Comparison of ENCODE assay signal across 8 mouse cellular contexts in genomic region chr7:19461488-19461887, GRCm38 (mm10). TPM values are rescaled to one million over a fixed set of nuclear protein-coding genes. Genes with fewer than 3 reads are reported as not detected.
DNase-seq lines count a peak whose midpoint lies in the region; ATAC-seq and TF ChIP-seq lines count a peak whose summit lies in the region.

No protein-coding gene starts in this region.

- H3K36me3 ChIP-seq in midbrain, embryonic 11.5 days (ENCODE audit: control insufficient read depth, insufficient read depth, low read length): no peaks in the 10 kb centered on the region
- H3K36me3 ChIP-seq in midbrain, embryonic 15.5 days (replicated peaks): no peaks in the 10 kb centered on the region
- H3K36me3 ChIP-seq in forebrain, postnatal 0 days (ENCODE audit: insufficient read depth): 0 out of 2 replicates have a peak, but pooled peaks cover under 1% of the 10 kb centered on the region
- no peaks in the 10 kb centered on the region for H3K36me3 ChIP-seq in liver, embryonic 11.5 days (ENCODE audit: control insufficient read depth, insufficient read depth, low read length)

- no peaks in the 10 kb centered on the region; the same call in 1 of the 2 replicates for H3K27me3 ChIP-seq in midbrain, embryonic 11.5 days (ENCODE audit: control insufficient read depth, insufficient read depth, low read length)
- peaks cover 19% of the 10 kb centered on the region for H3K27me3 ChIP-seq in midbrain, embryonic 15.5 days (replicated peaks)
- no peaks in the 10 kb centered on the region; the same call in 1 of the 2 replicates for H3K27me3 ChIP-seq in forebrain, postnatal 0 days (ENCODE audit: insufficient read depth, low read length)
- no peaks in the 10 kb centered on the region for H3K27me3 ChIP-seq in liver, embryonic 11.5 days (replicated peaks; ENCODE audit: control insufficient read depth, insufficient read depth, low read length)

- peak; percentile 99 for DNase-seq in midbrain, embryonic 11.5 days (ENCODE audit: low spot score, missing footprints)
- peak; percentile 47 to 61 for DNase-seq in adrenal gland, postnatal 4 days (ENCODE audit: low spot score in 2 of 2)
- peak; percentile 90 for DNase-seq in forebrain, postnatal 0 days
- DNase-seq in kidney, adult 9 months: peak; percentile 82
- peak; percentile 79 for DNase-seq in liver, embryonic 11.5 days (ENCODE audit: low spot score)
- peak; percentile 94 for DNase-seq in retina, embryonic 14.5 days (ENCODE audit: low spot score)
- peak; percentile 44 for DNase-seq in yolk sac, embryonic 10.5 days (ENCODE audit: low spot score)

- no peak for ATAC-seq in midbrain, embryonic 11.5 days (ENCODE audit: low FRiP score)
- ATAC-seq in midbrain, embryonic 15.5 days (replicated peaks): no peak
- ATAC-seq in forebrain, postnatal 0 days: no peak; the same call in 1 of the 2 replicates
- ATAC-seq in liver, embryonic 11.5 days (replicated peaks; ENCODE audit: low FRiP score): no peak

- no peaks in the 10 kb centered on the region for H3K9me3 ChIP-seq in midbrain, embryonic 11.5 days (ENCODE audit: control insufficient read depth, low read length)
- H3K9me3 ChIP-seq in midbrain, embryonic 15.5 days: no peaks in the 10 kb centered on the region
- H3K9me3 ChIP-seq in forebrain, postnatal 0 days (ENCODE audit: low read length): no peaks in the 10 kb centered on the region
- H3K9me3 ChIP-seq in liver, embryonic 11.5 days (ENCODE audit: control insufficient read depth, low read length): no peaks in the 10 kb centered on the region

- H3K4me2 ChIP-seq in midbrain, embryonic 11.5 days: no peak overlapping the region
- no peak overlapping the region for H3K4me2 ChIP-seq in midbrain, embryonic 15.5 days
- no peak overlapping the region for H3K4me2 ChIP-seq in forebrain, postnatal 0 days (ENCODE audit: low read depth)
- 0 out of 2 replicates have a peak overlapping the region, but pooled peaks have one; percentile 6 for H3K4me2 ChIP-seq in liver, embryonic 11.5 days

- no peak overlapping the region for H3K4me3 ChIP-seq in midbrain, embryonic 11.5 days (ENCODE audit: low read depth, low read length)
- no peak overlapping the region for H3K4me3 ChIP-seq in midbrain, embryonic 15.5 days
- H3K4me3 ChIP-seq in forebrain, postnatal 0 days (ENCODE audit: low read depth, low read length): no peak overlapping the region
- no peak overlapping the region for H3K4me3 ChIP-seq in liver, embryonic 11.5 days (ENCODE audit: low read depth, low read length)

- H3K27ac ChIP-seq in midbrain, embryonic 11.5 days (ENCODE audit: low read depth, low read length): no peak overlapping the region
- H3K27ac ChIP-seq in midbrain, embryonic 15.5 days: no peak overlapping the region
- H3K27ac ChIP-seq in forebrain, postnatal 0 days (ENCODE audit: low read depth, low read length): no peak overlapping the region
- no peak overlapping the region for H3K27ac ChIP-seq in liver, embryonic 11.5 days (ENCODE audit: low read depth, low read length)

- WGBS in midbrain, embryonic 11.5 days: 7% methylated on average over 6 of the region's 6 CpGs
- WGBS in midbrain, embryonic 15.5 days: 10% methylated on average over 6 of the region's 6 CpGs
- 6% methylated on average over 6 of the region's 6 CpGs for WGBS in forebrain, postnatal 0 days
- WGBS in liver, embryonic 11.5 days: 13% methylated on average over 6 of the region's 6 CpGs

- no peak overlapping the region for H3K9ac ChIP-seq in midbrain, embryonic 11.5 days (ENCODE audit: low read length)
- H3K9ac ChIP-seq in midbrain, embryonic 15.5 days: no peak overlapping the region
- H3K9ac ChIP-seq in forebrain, postnatal 0 days: no peak overlapping the region
- H3K9ac ChIP-seq in liver, embryonic 11.5 days (ENCODE audit: low read depth, low read length): no peak overlapping the region

- peaks cover 16% of the 10 kb centered on the region for H3K4me1 ChIP-seq in midbrain, embryonic 11.5 days (ENCODE audit: control insufficient read depth, insufficient read depth, low read length)
- peaks cover 25% of the 10 kb centered on the region for H3K4me1 ChIP-seq in midbrain, embryonic 15.5 days
- peaks cover 16% of the 10 kb centered on the region for H3K4me1 ChIP-seq in forebrain, postnatal 0 days (ENCODE audit: insufficient read depth)
- peaks cover 29% of the 10 kb centered on the region for H3K4me1 ChIP-seq in liver, embryonic 11.5 days (replicated peaks; ENCODE audit: control insufficient read depth, insufficient read depth, low read length)

- peak; percentile 93 for TF ChIP-seq CTCF in forebrain, postnatal 0 days (IDR thresholded peaks at IDR 0.05; ENCODE audit: low read depth)

RNA-seq across cellular contexts. Expression of gene Exoc3l2, which starts 1.6 kb away (rescaled TPM):
- 0.77 and 1.1 TPM in 2 replicates for polyA plus RNA-seq in midbrain, embryonic 11.5 days (2014; fragmentation: Nextera tagmentation; extraction: Ambion mirVana)
- 0.17 and 0.57 TPM in 2 replicates for polyA plus RNA-seq in midbrain, embryonic 15.5 days (2015; fragmentation: Nextera tagmentation; extraction: Ambion mirVana)
- 10 to 100 TPM; 26.7 to 28.7 TPM for total RNA-seq in adrenal gland, postnatal 4 days (2021)
- 0.14 and 0.23 TPM in 2 replicates for total RNA-seq in forebrain, postnatal 0 days (2014; rRNA removed)
- 0.36 and 0.38 TPM in 2 replicates for polyA plus RNA-seq in forebrain, postnatal 0 days (2015; fragmentation: Nextera tagmentation; extraction: Ambion mirVana)
- polyA plus RNA-seq in liver, embryonic 11.5 days (2014; fragmentation: Nextera tagmentation; extraction: Ambion mirVana): 4.3 and 5.6 TPM in 2 replicates

RNA-seq across cellular contexts. Expression of gene Mark4, which starts 2.9 kb away (rescaled TPM):
- 8.9 and 10.7 TPM in 2 replicates for polyA plus RNA-seq in midbrain, embryonic 11.5 days (2014; fragmentation: Nextera tagmentation; extraction: Ambion mirVana)
- polyA plus RNA-seq in midbrain, embryonic 15.5 days (2015; fragmentation: Nextera tagmentation; extraction: Ambion mirVana): 20.4 and 20.6 TPM in 2 replicates
- 10 to 100 TPM; 47.7 to 51.6 TPM for total RNA-seq in adrenal gland, postnatal 4 days (2021)
- 46.7 and 47.1 TPM in 2 replicates for total RNA-seq in forebrain, postnatal 0 days (2014; rRNA removed)
- polyA plus RNA-seq in forebrain, postnatal 0 days (2015; fragmentation: Nextera tagmentation; extraction: Ambion mirVana): 16.1 and 21.0 TPM in 2 replicates
- 6.7 and 7.7 TPM in 2 replicates for polyA plus RNA-seq in liver, embryonic 11.5 days (2014; fragmentation: Nextera tagmentation; extraction: Ambion mirVana)

RNA-seq across cellular contexts. Expression of gene Bloc1s3, which starts 46.7 kb away (rescaled TPM):
- 2.6 TPM in 2 replicates for polyA plus RNA-seq in midbrain, embryonic 11.5 days (2014; fragmentation: Nextera tagmentation; extraction: Ambion mirVana)
- polyA plus RNA-seq in midbrain, embryonic 15.5 days (2015; fragmentation: Nextera tagmentation; extraction: Ambion mirVana): 4.8 and 5.0 TPM in 2 replicates
- total RNA-seq in adrenal gland, postnatal 4 days (2021): 1 to 10 TPM; 7.7 to 8.1 TPM
- total RNA-seq in forebrain, postnatal 0 days (2014; rRNA removed): 17.3 and 17.8 TPM in 2 replicates
- polyA plus RNA-seq in forebrain, postnatal 0 days (2015; fragmentation: Nextera tagmentation; extraction: Ambion mirVana): 4.5 and 5.1 TPM in 2 replicates
- 2.0 and 2.1 TPM in 2 replicates for polyA plus RNA-seq in liver, embryonic 11.5 days (2014; fragmentation: Nextera tagmentation; extraction: Ambion mirVana)

RNA-seq across cellular contexts. Expression of gene Trappc6a, which starts 46.7 kb away (rescaled TPM):
- 41.5 and 51.6 TPM in 2 replicates for polyA plus RNA-seq in midbrain, embryonic 11.5 days (2014; fragmentation: Nextera tagmentation; extraction: Ambion mirVana)
- polyA plus RNA-seq in midbrain, embryonic 15.5 days (2015; fragmentation: Nextera tagmentation; extraction: Ambion mirVana): 38.3 and 39.1 TPM in 2 replicates
- 10 to 100 TPM; 67.0 to 76.7 TPM for total RNA-seq in adrenal gland, postnatal 4 days (2021)
- 28.5 and 28.8 TPM in 2 replicates for total RNA-seq in forebrain, postnatal 0 days (2014; rRNA removed)
- polyA plus RNA-seq in forebrain, postnatal 0 days (2015; fragmentation: Nextera tagmentation; extraction: Ambion mirVana): 38.7 and 38.8 TPM in 2 replicates
- 97.4 and 108 TPM in 2 replicates for polyA plus RNA-seq in liver, embryonic 11.5 days (2014; fragmentation: Nextera tagmentation; extraction: Ambion mirVana)

RNA-seq across cellular contexts. Expression of gene Nkpd1, which starts 56.1 kb away (rescaled TPM):
- polyA plus RNA-seq in midbrain, embryonic 11.5 days (2014; fragmentation: Nextera tagmentation; extraction: Ambion mirVana): not detected in 2 replicates
- polyA plus RNA-seq in midbrain, embryonic 15.5 days (2015; fragmentation: Nextera tagmentation; extraction: Ambion mirVana): 0.74 and 0.95 TPM in 2 replicates
- under 1 TPM; 0.17 to 0.28 TPM for total RNA-seq in adrenal gland, postnatal 4 days (2021)
- total RNA-seq in forebrain, postnatal 0 days (2014; rRNA removed): 2.0 and 3.4 TPM in 2 replicates
- polyA plus RNA-seq in forebrain, postnatal 0 days (2015; fragmentation: Nextera tagmentation; extraction: Ambion mirVana): 1.1 and 2.3 TPM in 2 replicates
- not detected in 2 replicates for polyA plus RNA-seq in liver, embryonic 11.5 days (2014; fragmentation: Nextera tagmentation; extraction: Ambion mirVana)

Comparison
In these comparisons a context has a peak if more than half of its experiments do, and no peak if none do; other contexts are left out.
1. DNase-seq: peak in every context shown above with its lines; median percentile 99 in midbrain, embryonic 11.5 days; 94 in retina, embryonic 14.5 days; 90 in forebrain, postnatal 0 days; 82 in kidney, adult 9 months; 79 in liver, embryonic 11.5 days; 54 in adrenal gland, postnatal 4 days; 44 in yolk sac, embryonic 10.5 days.